Mouse (Mus musculus): ENCODE measurements around the gene Mpi.

Mpi gene

GRCm38 (mm10) chr9:57552139-57552887, at the start of gene Mpi:
Gene Mpi, minus strand, starts transcription at chr9:57552763.
- DNase-seq (ENCODE audit: low spot score in 2 of 2): peak; percentile 60 to 72

GRCm38 (mm10) chr9:57602098-57602497, 49.5 kb upstream of the Mpi start:
- DNase-seq (ENCODE audit: low spot score in 2 of 2): no peak

- peak in 1 of 2 experiments; percentile 73 for DNase-seq (ENCODE audit: low spot score in 2 of 2)
These were observed 48.8 kb upstream of the Mpi start for GRCm38 (mm10) chr9:57601353-57601706.

- DNase-seq (ENCODE audit: low spot score in 2 of 2): no peak
These were observed 48.2 kb upstream of the Mpi start for GRCm38 (mm10) chr9:57600620-57601352.

- DNase-seq (ENCODE audit: low spot score in 2 of 2): no peak
These were observed 46.4 kb upstream of the Mpi start for GRCm38 (mm10) chr9:57598851-57599563.

- no peak for DNase-seq (ENCODE audit: low spot score in 2 of 2)
These were observed 45.4 kb upstream of the Mpi start for GRCm38 (mm10) chr9:57597929-57598382.

- DNase-seq (ENCODE audit: low spot score in 2 of 2): no peak
These were observed 44.7 kb upstream of the Mpi start for GRCm38 (mm10) chr9:57597265-57597664.

GRCm38 (mm10) chr9:57594174-57594509, 41.6 kb upstream of the Mpi start:
- no peak for DNase-seq (ENCODE audit: low spot score in 2 of 2)

- no peak for DNase-seq (ENCODE audit: low spot score in 2 of 2)
These were observed 41.1 kb upstream of the Mpi start for GRCm38 (mm10) chr9:57593454-57594173.

- DNase-seq (ENCODE audit: low spot score in 2 of 2): no peak
These were observed 38.2 kb upstream of the Mpi start for GRCm38 (mm10) chr9:57590726-57591125.

GRCm38 (mm10) chr9:57589224-57590126, 36.9 kb upstream of the Mpi start, which contains the start of gene Ulk3:
Gene Ulk3, plus strand, starts transcription at chr9:57589452.
- DNase-seq (ENCODE audit: low spot score in 2 of 2): peak; percentile 46 to 68

- no peak for DNase-seq (ENCODE audit: low spot score in 2 of 2)
These were observed 32.4 kb upstream of the Mpi start for GRCm38 (mm10) chr9:57584991-57585390.

GRCm38 (mm10) chr9:57577144-57577849, 24.7 kb upstream of the Mpi start:
- no peak for DNase-seq (ENCODE audit: low spot score in 2 of 2)

- DNase-seq (ENCODE audit: low spot score in 2 of 2): no peak
These were observed 23.0 kb upstream of the Mpi start for GRCm38 (mm10) chr9:57575577-57575976.

- no peak for DNase-seq (ENCODE audit: low spot score in 2 of 2)
These were observed 21.8 kb upstream of the Mpi start for GRCm38 (mm10) chr9:57574397-57574796.

- no peak for DNase-seq (ENCODE audit: low spot score in 2 of 2)
These were observed 15.9 kb upstream of the Mpi start for GRCm38 (mm10) chr9:57568500-57568899.

GRCm38 (mm10) chr9:57566846-57567245, 14.3 kb upstream of the Mpi start:
- no peak for DNase-seq (ENCODE audit: low spot score in 2 of 2)

- peak in 1 of 2 experiments; percentile 40 for DNase-seq (ENCODE audit: low spot score in 2 of 2)
These were observed 13.2 kb upstream of the Mpi start for GRCm38 (mm10) chr9:57565741-57566221.

GRCm38 (mm10) chr9:57564609-57565008, 12.0 kb upstream of the Mpi start:
- no peak for DNase-seq (ENCODE audit: low spot score in 2 of 2)

GRCm38 (mm10) chr9:57562896-57563372, 10.4 kb upstream of the Mpi start:
- no peak for DNase-seq (ENCODE audit: low spot score in 2 of 2)
